Mouse (Mus musculus) E14TG2a.4 (cell line): ENCODE measurements around the gene Marveld1.

Source experiments
- CTCF ChIP-seq: conservative IDR thresholded peaks from 2 replicates; pipeline ENCODE4 v1.5.1; 2014; ENCODE audit warnings: low read length
- NANOG ChIP-seq: IDR thresholded peaks from 2 replicates; pipeline ENCODE4 v1.6.1; 2014; ENCODE audit warnings: borderline replicate concordance, low read length, mixed read lengths
- POU5F1 ChIP-seq: IDR thresholded peaks from 2 replicates; pipeline ENCODE4 v1.6.1; 2014; ENCODE audit warnings: low read length, borderline replicate concordance

GRCm38 (mm10) chr19:42127024-42127423, 20.2 kb upstream of the Marveld1 start:
- TF ChIP-seq CTCF (no peak), NANOG (no peak), POU5F1 (no peak)
